Mouse (Mus musculus) MEL (cell line): ENCODE measurements around the gene Selenoh. TPM values are rescaled to one million over a fixed set of nuclear protein-coding genes. Genes with fewer than 3 reads are reported as not detected.
A peak's percentile ranks its signal among the peaks of the same experiment; 100 is the strongest.

Source experiments
- DNase-seq: peaks from one replicate; pipeline ENCODE4 v3.0.0; 2011; ENCODE audit warnings: low read depth, low spot score
- H3K27ac ChIP-seq: 2 replicates; pipeline ENCODE4 v1.5.1; 2012; ENCODE audit warnings: low read depth, mild to moderate bottlenecking, control low read depth, low read length, moderate library complexity; ENCODE audit not compliant: control insufficient read depth
- H3K27me3 ChIP-seq, 2 experiments: fragments of 150-350 bp in 1 of 2; sonication (generic) in 1 of 2; 2 replicates each; pipeline ENCODE4 v1.6.1; 2012; ENCODE audit warnings: low read length in 2 of 2, mild to moderate bottlenecking in 2 of 2, improper control_type of control experiment in 1 of 2, moderate library complexity in 1 of 2; ENCODE audit not compliant: insufficient read depth in 2 of 2, control insufficient read depth in 1 of 2
- H3K36me3 ChIP-seq, 2 experiments: 2 replicates each; pipeline ENCODE4 v1.6.1; 2012 to 2014; ENCODE audit warnings: low read length in 2 of 2, improper control_type of control experiment in 1 of 2, inconsistent platforms in 1 of 2, mild to moderate bottlenecking in 1 of 2; ENCODE audit not compliant: insufficient read depth in 2 of 2, control insufficient read depth in 1 of 2
- H3K4me1 ChIP-seq, 2 experiments: fragments of 150-350 bp in 1 of 2; sonication (generic) in 1 of 2; 2 replicates each; pipeline ENCODE4 v1.6.1; 2012; ENCODE audit warnings: low read length in 2 of 2, improper control_type of control experiment in 1 of 2, mild to moderate bottlenecking in 1 of 2; ENCODE audit not compliant: insufficient read depth in 2 of 2, control insufficient read depth in 1 of 2
- H3K4me3 ChIP-seq, 2 experiments: fragments of 150-350 bp in 1 of 2; sonication (generic) in 1 of 2; 2 replicates each; pipeline ENCODE4 v1.5.1; 2012; ENCODE audit warnings: low read depth in 2 of 2, low read length in 2 of 2, mild to moderate bottlenecking in 2 of 2, moderate library complexity in 2 of 2, control low read depth in 1 of 2, improper control_type of control experiment in 1 of 2; ENCODE audit not compliant: control insufficient read depth in 1 of 2, insufficient read depth in 1 of 2
- H3K79me2 ChIP-seq: 2 replicates; pipeline ENCODE4 v1.6.1; 2012; ENCODE audit warnings: mild to moderate bottlenecking, low read length, moderate library complexity; ENCODE audit not compliant: control insufficient read depth, poor library complexity, insufficient read depth
- H3K9ac ChIP-seq: 2 replicates; pipeline ENCODE4 v1.6.1; 2012; ENCODE audit warnings: low read depth, mild to moderate bottlenecking, control low read depth, low read length, moderate library complexity; ENCODE audit not compliant: control insufficient read depth, poor library complexity, severe bottlenecking
- H3K9me3 ChIP-seq: fragments of 150-350 bp; sonication (generic); replicated peaks from 2 replicates; pipeline ENCODE4 v1.6.1; 2012; ENCODE audit warnings: mild to moderate bottlenecking, low read length, improper control_type of control experiment, moderate library complexity; ENCODE audit not compliant: insufficient read depth
- BHLHE40 ChIP-seq: IDR thresholded peaks from 2 replicates; pipeline ENCODE4 v1.6.1; 2012; ENCODE audit warnings: low read depth, mild to moderate bottlenecking, inconsistent platforms, low read length, improper control_type of control experiment, borderline replicate concordance
- CHD1 ChIP-seq: IDR thresholded peaks from 2 replicates; pipeline ENCODE4 v1.6.1; 2012; ENCODE audit warnings: low read depth, mild to moderate bottlenecking, inconsistent platforms, low read length, improper control_type of control experiment
- CTCF ChIP-seq, 3 experiments: IDR thresholded peaks in 2 of 3; conservative IDR thresholded peaks in 1 of 3; 2 replicates each; pipeline ENCODE4 v1.5.1; 2011 to 2012; ENCODE audit warnings: low read length in 3 of 3, low read depth in 2 of 3, mild to moderate bottlenecking in 2 of 3, improper control_type of control experiment in 1 of 3, inconsistent platforms in 1 of 3, mixed read lengths in 1 of 3, moderate library complexity in 1 of 3; ENCODE audit not compliant: control insufficient read depth in 1 of 3, insufficient read depth in 1 of 3, poor library complexity in 1 of 3, severe bottlenecking in 1 of 3
- E2F4 ChIP-seq: IDR thresholded peaks from 2 replicates; pipeline ENCODE4 v1.6.1; 2011; ENCODE audit warnings: low read depth, low read length, improper control_type of control experiment, borderline replicate concordance
- ELF1 ChIP-seq: IDR thresholded peaks from 2 replicates; pipeline ENCODE4 v1.6.1; 2014; ENCODE audit warnings: low read depth, mild to moderate bottlenecking, inconsistent platforms, low read length, improper control_type of control experiment, moderate library complexity
- EP300 ChIP-seq, 2 experiments: IDR thresholded peaks; 2 replicates each; pipeline ENCODE4 v1.6.1; 2011; ENCODE audit warnings: improper control_type of control experiment in 2 of 2, low read length in 2 of 2, low read depth in 1 of 2, mild to moderate bottlenecking in 1 of 2
- ETS1 ChIP-seq: IDR thresholded peaks from 2 replicates; pipeline ENCODE4 v1.6.1; 2012; ENCODE audit warnings: low read depth, mild to moderate bottlenecking, inconsistent platforms, low read length, improper control_type of control experiment, moderate library complexity
- GABPA ChIP-seq: IDR thresholded peaks from 2 replicates; pipeline ENCODE4 v1.6.1; 2012; ENCODE audit warnings: low read depth, mild to moderate bottlenecking, inconsistent platforms, low read length, improper control_type of control experiment, moderate library complexity
- GATA1 ChIP-seq: IDR thresholded peaks from 2 replicates; pipeline ENCODE4 v1.6.1; 2011; ENCODE audit warnings: low read depth, low read length, improper control_type of control experiment
- JUND ChIP-seq: IDR thresholded peaks from 2 replicates; pipeline ENCODE4 v1.6.1; 2011; ENCODE audit warnings: low read depth, mild to moderate bottlenecking, improper control_type of control experiment, low read length
- MAFK ChIP-seq: IDR thresholded peaks from 2 replicates; pipeline ENCODE4 v1.6.1; 2011; ENCODE audit warnings: low read depth, mild to moderate bottlenecking, low read length, improper control_type of control experiment, borderline replicate concordance
- MEF2A ChIP-seq: IDR thresholded peaks from 2 replicates; pipeline ENCODE4 v1.6.1; 2014; ENCODE audit warnings: low read depth, mild to moderate bottlenecking, inconsistent platforms, low read length, improper control_type of control experiment; ENCODE audit not compliant: poor library complexity, insufficient replicate concordance, severe bottlenecking; ENCODE audit errors: extremely low read depth
- MXI1 ChIP-seq: IDR thresholded peaks from 2 replicates; pipeline ENCODE4 v1.6.1; 2011; ENCODE audit warnings: mild to moderate bottlenecking, low read depth, low read length, improper control_type of control experiment
- MYB ChIP-seq: IDR thresholded peaks from 2 replicates; pipeline ENCODE4 v1.6.1; 2011; ENCODE audit warnings: mild to moderate bottlenecking, low read depth, low read length, improper control_type of control experiment
- NRF1 ChIP-seq: IDR thresholded peaks from 2 replicates; pipeline ENCODE4 v1.6.1; 2014; ENCODE audit warnings: low read depth, mild to moderate bottlenecking, inconsistent platforms, low read length, improper control_type of control experiment, moderate library complexity; ENCODE audit not compliant: poor library complexity, insufficient read depth, severe bottlenecking
- POLR2A ChIP-seq, 2 experiments: IDR thresholded peaks; 2 replicates each; pipeline ENCODE4 v1.6.1; 2011 to 2012; ENCODE audit warnings: low read length in 2 of 2, mild to moderate bottlenecking in 2 of 2, control low read depth in 1 of 2, improper control_type of control experiment in 1 of 2, low read depth in 1 of 2, moderate library complexity in 1 of 2; ENCODE audit not compliant: control insufficient read depth in 1 of 2, insufficient read depth in 1 of 2, poor library complexity in 1 of 2
- POLR2AphosphoS5 ChIP-seq: IDR thresholded peaks from 2 replicates; pipeline ENCODE4 v1.6.1; 2012; ENCODE audit warnings: low read depth, borderline replicate concordance, mild to moderate bottlenecking, inconsistent platforms, low read length, moderate library complexity, mixed read lengths
- RCOR1 ChIP-seq: IDR thresholded peaks from 2 replicates; pipeline ENCODE4 v1.6.1; 2012; ENCODE audit warnings: low read depth, mild to moderate bottlenecking, inconsistent platforms, low read length, improper control_type of control experiment
- SIN3A ChIP-seq: IDR thresholded peaks from 2 replicates; pipeline ENCODE4 v1.6.1; 2012; ENCODE audit warnings: low read length, improper control_type of control experiment, inconsistent platforms
- SMC3 ChIP-seq: IDR thresholded peaks from 2 replicates; pipeline ENCODE4 v1.6.1; 2011; ENCODE audit warnings: low read depth, low read length, improper control_type of control experiment
- TBP ChIP-seq: IDR thresholded peaks from 2 replicates; pipeline ENCODE4 v1.8.0; 2011; ENCODE audit warnings: low read depth, low read length, improper control_type of control experiment
- TCF12 ChIP-seq: IDR thresholded peaks from 2 replicates; pipeline ENCODE4 v1.6.1; 2014; ENCODE audit warnings: low read depth, mild to moderate bottlenecking, inconsistent platforms, low read length, improper control_type of control experiment, moderate library complexity
- USF1 ChIP-seq: IDR thresholded peaks from 2 replicates; pipeline ENCODE4 v1.6.1; 2014; ENCODE audit warnings: low read depth, mild to moderate bottlenecking, inconsistent platforms, low read length, improper control_type of control experiment, moderate library complexity
- USF2 ChIP-seq, 2 experiments: IDR thresholded peaks; 2 replicates each; pipeline ENCODE4 v1.6.1; 2011 to 2012; ENCODE audit warnings: improper control_type of control experiment in 2 of 2, low read length in 2 of 2, borderline replicate concordance in 1 of 2, inconsistent platforms in 1 of 2, low read depth in 1 of 2, mild to moderate bottlenecking in 1 of 2; ENCODE audit not compliant: insufficient read depth in 1 of 2
- ZKSCAN1 ChIP-seq: IDR thresholded peaks from 2 replicates; pipeline ENCODE4 v1.6.1; 2012; ENCODE audit warnings: low read depth, mild to moderate bottlenecking, inconsistent platforms, low read length, improper control_type of control experiment, moderate library complexity
- ZMIZ1 ChIP-seq: IDR thresholded peaks from 2 replicates; pipeline ENCODE4 v1.6.1; 2012; ENCODE audit warnings: low read depth, mild to moderate bottlenecking, inconsistent platforms, low read length, improper control_type of control experiment, moderate library complexity
- polyA plus RNA-seq, 2 experiments: library from polyadenylated mRNA; stranded (reverse) in 1 of 2; unstranded in 1 of 2; fragments of >175 nt in 1 of 2; fragments of >200 nt in 1 of 2; gene quantifications; 2 replicates each; pipeline versions ENCODE4 v1.2.1 to v1.2.4; 2012; ENCODE audit warnings: low replicate concordance in 2 of 2, low read depth in 1 of 2; ENCODE audit not compliant: insufficient read length in 2 of 2, insufficient read depth in 1 of 2, missing spikeins in 1 of 2
- total RNA-seq: library from RNA; depleted of rRNA; stranded (reverse); fragments of 300-350 nt; gene quantifications from 2 replicates; pipeline ENCODE4 v1.2.3, GENCODE M21; 2012

Gene Selenoh
- total and polyA plus RNA-seq, 3 experiments, result 70.7 to 79.0 TPM; not detected in 1

DNA sequence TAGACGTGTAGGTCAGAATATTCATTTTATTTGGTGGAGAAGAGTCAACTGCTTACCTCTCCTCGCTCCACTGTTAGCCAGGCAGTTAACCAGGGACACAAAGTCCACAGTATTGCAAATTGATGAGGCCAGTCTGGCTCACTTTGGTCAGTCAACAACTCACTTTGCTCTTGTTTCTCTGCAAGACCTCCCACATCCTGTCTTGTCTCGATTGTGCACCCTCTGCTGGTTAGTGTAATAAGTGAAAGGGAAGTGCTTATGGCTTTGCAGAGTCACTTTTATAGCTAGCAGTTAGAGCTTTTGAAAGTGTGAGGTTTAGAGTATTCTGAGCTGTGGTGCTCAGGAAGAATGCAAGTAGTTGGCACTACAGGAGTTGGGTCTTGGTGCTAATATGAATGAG lies 10.3 kb downstream of the Selenoh start (continued):
- TF ChIP-seq RCOR1 (no peak), MXI1 (no peak), CTCF (IDR thresholded peaks at IDR 0.05 in 2 of 3, conservative IDR thresholded peaks at IDR 0.05 in 1 of 3; ENCODE audit: control insufficient read depth in 1 of 3, insufficient read depth in 1 of 3, low read depth in 2 of 3, low read length in 3 of 3, poor library complexity in 1 of 3, severe bottlenecking in 1 of 3) (peak; percentile 40 to 87 (median 56)), POLR2AphosphoS5 (no peak), ZKSCAN1 (no peak), EP300 (IDR thresholded peaks at IDR 0.05; ENCODE audit: low read depth in 1 of 2, low read length in 2 of 2) (no peak), MYB (no peak), USF2 (IDR thresholded peaks at IDR 0.05; ENCODE audit: borderline replicate concordance in 1 of 2, insufficient read depth in 1 of 2, low read depth in 1 of 2, low read length in 2 of 2) (no peak)

DNA sequence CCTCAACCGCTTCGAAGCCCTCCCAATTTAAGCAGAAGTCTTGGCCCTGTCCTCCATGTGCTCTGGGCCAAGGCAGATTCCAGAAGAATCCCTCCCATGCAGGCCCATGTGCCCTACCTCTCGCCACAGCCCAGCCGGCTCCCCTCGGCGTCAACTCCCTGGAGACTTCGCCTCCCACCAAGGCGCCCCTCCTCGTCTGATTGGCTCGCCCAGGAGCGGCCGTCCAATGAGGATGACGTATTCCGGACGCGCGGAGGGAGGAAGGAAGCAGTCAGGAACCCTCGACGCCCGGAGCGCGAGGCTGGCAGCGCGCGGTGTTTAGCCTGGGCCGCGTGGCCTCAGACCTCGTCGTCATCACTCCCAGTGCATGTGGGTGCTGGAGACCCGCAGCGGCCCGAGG lies 11.8 kb downstream of the Selenoh start, which contains the start of gene Btbd18:
Gene Btbd18 (plus strand): TSS at position 274 of the 400 bp plus-strand sequence.
- H3K27me3 ChIP-seq, result no peaks in the 10 kb centered on the region
- no peaks in the 10 kb centered on the region for H3K9me3 ChIP-seq
- H3K27ac ChIP-seq, result no peak within 1 kb of the TSS
- DNase-seq, result no peak
- no peaks in the 10 kb centered on the region for H3K79me2 ChIP-seq
- TF ChIP-seq ELF1 (no peak), GABPA (no peak), TCF12 (no peak), POLR2AphosphoS5 (no peak), POLR2A (IDR thresholded peaks at IDR 0.05; ENCODE audit: control insufficient read depth in 1 of 2, insufficient read depth in 1 of 2, low read depth in 1 of 2, low read length in 2 of 2, poor library complexity in 1 of 2) (no peak), SIN3A (no peak), GATA1 (no peak), TBP (no peak)
- H3K36me3 ChIP-seq, result no peaks in the 10 kb centered on the region
- H3K4me3 ChIP-seq, result no peak within 1 kb of the TSS
- no peaks in the 10 kb centered on the region; a peak in 1 of 4 replicates for H3K4me1 ChIP-seq
- no peak within 1 kb of the TSS for H3K9ac ChIP-seq

DNA sequence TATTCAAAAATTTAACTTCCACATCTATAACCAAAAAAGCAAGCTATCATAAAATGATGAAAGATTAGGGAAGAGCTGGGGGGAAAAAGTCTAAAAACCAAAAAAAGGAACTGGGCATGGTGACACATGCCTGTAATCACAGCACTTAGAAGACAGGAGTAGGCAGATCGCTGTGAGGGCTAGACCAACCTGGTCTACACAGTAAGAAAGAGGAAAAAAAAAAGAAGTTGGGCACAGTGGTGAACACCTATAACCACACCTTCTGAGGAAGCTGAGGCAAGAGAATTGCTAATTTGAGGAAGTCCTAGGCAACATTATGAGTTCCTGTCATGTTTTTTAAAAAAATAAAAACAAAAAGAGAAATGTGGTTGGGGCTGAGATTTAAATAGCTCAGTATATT lies 14.7 kb downstream of the Selenoh start:
- DNase-seq, result peak; percentile 62
- no peak overlapping the region for H3K27ac ChIP-seq
- TF ChIP-seq SMC3, result no peak
- TF ChIP-seq RCOR1, result peak; percentile 77; the same call in 1 of the 2 replicates
- TF ChIP-seq JUND, result no peak
- no peak for TF ChIP-seq MAFK
- no peak for TF ChIP-seq CHD1
- TF ChIP-seq MYB, result no peak
- TF ChIP-seq E2F4, result no peak
- peak in 1 of 2 experiments; percentile 13; a peak in 2 of 4 replicates for TF ChIP-seq EP300 (IDR thresholded peaks at IDR 0.05; ENCODE audit: low read depth in 1 of 2, low read length in 2 of 2)
- TF ChIP-seq NRF1, result no peak
- no peak for TF ChIP-seq ZMIZ1
- TF ChIP-seq CTCF (IDR thresholded peaks at IDR 0.05 in 2 of 3, conservative IDR thresholded peaks at IDR 0.05 in 1 of 3; ENCODE audit: control insufficient read depth in 1 of 3, insufficient read depth in 1 of 3, low read depth in 2 of 3, low read length in 3 of 3, poor library complexity in 1 of 3, severe bottlenecking in 1 of 3), result no peak
- TF ChIP-seq SIN3A, result no peak
- no peak for TF ChIP-seq BHLHE40
- TF ChIP-seq ETS1, result 0 out of 2 replicates have a peak, but pooled peaks have one; percentile 18
- no peak for TF ChIP-seq ZKSCAN1
- no peak for TF ChIP-seq TBP
- TF ChIP-seq MEF2A, result no peak
- TF ChIP-seq USF1, result no peak
- TF ChIP-seq MXI1, result no peak
- TF ChIP-seq GATA1, result 0 out of 2 replicates have a peak, but pooled peaks have one; percentile 12
- TF ChIP-seq TCF12, result 0 out of 2 replicates have a peak, but pooled peaks have one; percentile 7
- no peak for TF ChIP-seq POLR2A (IDR thresholded peaks at IDR 0.05; ENCODE audit: control insufficient read depth in 1 of 2, insufficient read depth in 1 of 2, low read depth in 1 of 2, low read length in 2 of 2, poor library complexity in 1 of 2)

More for the DNA sequence above, 14.7 kb downstream of the Selenoh start:
- no peak overlapping the region for H3K4me3 ChIP-seq
- H3K9me3 ChIP-seq, result no peaks in the 10 kb centered on the region
- no peaks in the 10 kb centered on the region for H3K27me3 ChIP-seq
- no peaks in the 10 kb centered on the region for H3K79me2 ChIP-seq
- 0 out of 4 replicates have a peak, but pooled peaks cover 0 to 2% of the 10 kb centered on the region in 2 experiments for H3K36me3 ChIP-seq
- no peaks in the 10 kb centered on the region; a peak in 1 of 4 replicates for H3K4me1 ChIP-seq
- H3K9ac ChIP-seq, result no peak overlapping the region
